Mouse (Mus musculus) urinary bladder, adult 2 months (tissue): ENCODE measurements around the gene Deaf1. TPM values are rescaled to one million over a fixed set of nuclear protein-coding genes. Genes with fewer than 3 reads are reported as not detected.
"Not testable (repeated sequence)": the region's sequence is repeated elsewhere in the genome, so short reads cannot be mapped to it uniquely, and the experiment has no call there.

Source experiments
- DNase-seq: peaks from one replicate; pipeline ENCODE4 v3.0.0; 2022; ENCODE audit warnings: low spot score
- polyA plus RNA-seq: library from polyadenylated mRNA; depleted of rRNA; stranded (reverse); fragments of >200 nt; gene quantifications from 2 replicates; pipeline ENCODE4 v1.2.3, GENCODE M21; 2012; rRNA removed

Gene Deaf1
- polyA plus RNA-seq, 1 experiment: 14.6 TPM

DNA sequence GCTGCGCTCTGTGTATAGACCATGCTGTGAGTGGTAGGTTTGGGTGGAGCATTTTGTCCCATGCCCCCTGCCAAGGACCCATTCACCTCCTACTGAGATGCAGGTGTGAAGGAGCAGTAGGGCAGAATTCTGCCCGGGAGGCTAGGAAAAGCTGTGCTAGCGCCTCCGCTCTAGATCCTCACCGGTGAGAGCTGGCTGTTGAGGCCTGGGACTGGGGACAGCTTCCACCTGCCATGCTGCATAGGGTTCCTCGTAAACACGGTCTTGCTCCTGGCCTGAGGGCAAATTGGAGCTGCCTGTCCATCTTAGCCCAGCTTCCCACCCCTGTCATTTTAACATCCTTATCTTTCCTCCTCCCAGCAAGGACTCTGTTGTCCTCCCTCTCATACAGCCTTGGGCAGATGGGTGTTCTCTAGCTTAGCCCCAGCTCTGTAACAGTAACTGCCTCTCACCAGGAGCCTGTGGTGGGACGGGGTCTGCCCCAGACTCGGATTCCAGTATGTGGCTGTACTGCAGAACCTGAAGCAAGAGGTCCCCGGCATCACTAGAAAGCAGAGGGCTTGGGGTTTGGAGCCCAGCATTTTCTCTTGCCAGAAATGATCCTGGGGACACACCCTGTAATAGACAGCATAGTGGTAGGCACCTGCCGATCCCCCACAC lies 63.3 kb downstream of the Deaf1 start:
- DNase-seq: no peak

DNA sequence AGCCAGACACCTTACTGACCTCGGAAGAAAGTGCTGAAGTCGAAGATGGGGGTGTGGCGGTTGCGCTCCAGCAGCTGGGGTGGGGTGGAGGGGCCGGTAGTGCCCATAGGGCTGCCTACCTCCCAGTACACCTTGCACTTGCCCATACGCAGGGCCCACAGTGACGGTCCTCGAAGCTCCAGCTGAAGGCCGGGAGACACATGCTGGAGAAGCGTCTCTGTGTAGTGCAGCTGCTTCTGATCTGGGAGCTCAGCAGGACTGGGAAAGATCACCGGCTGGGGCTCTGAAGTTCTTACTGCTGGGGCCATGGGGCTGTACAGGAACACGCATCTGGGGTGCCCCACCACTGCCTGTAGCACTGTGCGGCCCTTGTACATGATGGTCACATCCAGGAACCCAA lies 63.9 kb downstream of the Deaf1 start:
- no peak for DNase-seq

DNA sequence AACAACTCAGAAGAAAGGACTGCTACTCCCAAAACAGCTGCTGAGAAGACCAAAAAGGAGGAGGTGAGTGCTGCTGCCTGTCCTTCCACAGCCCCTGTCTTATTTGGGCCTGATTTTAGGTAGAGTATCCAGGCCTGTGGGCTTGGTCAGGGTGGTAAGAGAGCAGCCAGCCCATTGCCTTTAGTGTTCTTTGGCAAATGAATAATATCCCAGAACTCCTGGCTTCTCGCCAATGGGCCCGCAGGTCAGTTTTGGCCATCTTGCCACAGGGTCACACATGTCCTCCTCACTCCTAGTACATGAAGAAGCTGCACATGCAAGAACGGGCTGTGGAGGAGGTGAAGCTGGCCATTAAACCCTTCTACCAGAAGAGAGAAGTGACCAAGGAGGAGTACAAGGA lies 66.0 kb downstream of the Deaf1 start:
- DNase-seq: no peak

DNA sequence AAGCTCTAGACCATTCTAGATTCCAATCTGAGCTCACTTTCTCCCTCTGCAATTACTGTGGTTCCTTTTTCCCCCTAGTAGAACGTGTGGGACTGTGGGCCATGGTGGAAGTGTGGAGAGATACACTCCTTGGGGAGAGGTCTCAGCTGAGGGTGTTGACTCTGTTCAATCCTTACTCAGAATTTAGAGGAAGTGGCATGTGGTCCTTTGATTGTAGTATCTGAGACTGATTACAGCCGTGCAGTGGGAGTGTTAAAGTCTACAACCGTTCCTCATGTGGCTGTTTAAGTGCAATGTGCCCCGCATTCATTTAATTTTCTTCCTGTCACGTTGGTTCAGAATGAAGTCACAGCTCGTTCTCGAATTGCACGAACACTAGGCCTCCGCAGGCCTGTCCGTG lies 71.3 kb downstream of the Deaf1 start:
- DNase-seq: no peak

DNA sequence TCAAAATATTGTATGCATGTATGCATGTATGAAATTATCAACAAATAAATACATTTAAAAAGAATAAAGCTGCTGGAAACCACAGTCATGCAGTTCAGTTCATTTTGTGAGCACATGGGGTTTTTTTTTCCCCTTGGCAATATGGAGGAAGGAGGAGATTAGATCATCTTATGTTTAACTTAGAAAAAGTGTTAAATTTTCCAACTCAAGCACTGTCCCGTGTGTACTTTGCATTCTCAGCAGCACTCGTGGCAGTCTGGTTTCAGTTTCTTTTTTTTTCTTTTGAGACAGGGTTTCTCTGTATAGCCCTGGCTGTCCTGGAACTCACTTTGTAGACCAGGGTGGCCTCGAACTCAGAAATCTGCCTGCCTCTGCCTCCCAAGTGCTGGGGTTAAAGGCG lies 77.0 kb downstream of the Deaf1 start:
- DNase-seq: not testable (repeated sequence)

Other genes starting within 250 kb of the Deaf1 start
- 26.5 and 27.7 TPM in 2 replicates for gene Pkp3, start 249.5 kb downstream of the Deaf1 start, polyA plus RNA-seq
- 13.8 and 15.0 TPM in 2 replicates for gene Sigirr, start 227.1 kb downstream of the Deaf1 start, polyA plus RNA-seq
- gene Ano9, start 209.9 kb downstream of the Deaf1 start, polyA plus RNA-seq: 7.5 and 13.7 TPM in 2 replicates
- gene Ptdss2, start 205.3 kb downstream of the Deaf1 start, polyA plus RNA-seq: 25.6 and 27.7 TPM in 2 replicates
- gene Rnh1, start 154.8 kb downstream of the Deaf1 start, polyA plus RNA-seq: 126 and 135 TPM in 2 replicates
- 114 and 129 TPM in 2 replicates for gene Hras, start 133.7 kb downstream of the Deaf1 start, polyA plus RNA-seq
- 5.2 and 5.8 TPM in 2 replicates for gene Lrrc56, start 133.5 kb downstream of the Deaf1 start, polyA plus RNA-seq
- 8.4 and 11.6 TPM in 2 replicates for gene Lmntd2, start 113.6 kb downstream of the Deaf1 start, polyA plus RNA-seq
- 97.6 and 157 TPM in 2 replicates for gene Rassf7, start 111.8 kb downstream of the Deaf1 start, polyA plus RNA-seq
- gene Phrf1, start 98.9 kb downstream of the Deaf1 start, polyA plus RNA-seq: 16.4 and 30.4 TPM in 2 replicates
- 21.2 and 23.3 TPM in 2 replicates for gene Irf7, start 61.2 kb downstream of the Deaf1 start, polyA plus RNA-seq
- 0.07 TPM in 1 of 2 replicates, not detected in the other for gene Cdhr5, start 50.9 kb downstream of the Deaf1 start, polyA plus RNA-seq
- gene Sct, start 48.6 kb downstream of the Deaf1 start, polyA plus RNA-seq: 0.41 and 1.3 TPM in 2 replicates
- 0.06 and 0.21 TPM in 2 replicates for gene Drd4, start 35.7 kb downstream of the Deaf1 start, polyA plus RNA-seq
- gene Tmem80, start within 50 bp of the Deaf1 start, polyA plus RNA-seq: 34.1 and 42.5 TPM in 2 replicates
- 79.7 and 109 TPM in 2 replicates for gene Eps8l2, start 11.2 kb upstream of the Deaf1 start, polyA plus RNA-seq
- gene Taldo1, start 64.5 kb upstream of the Deaf1 start, polyA plus RNA-seq: 269 and 320 TPM in 2 replicates
- gene Gatd1, start 86.4 kb upstream of the Deaf1 start, polyA plus RNA-seq: 48.3 and 59.2 TPM in 2 replicates
- gene Cend1, start 101.8 kb upstream of the Deaf1 start, polyA plus RNA-seq: 1.3 and 3.4 TPM in 2 replicates
- gene Slc25a22, start 110.2 kb upstream of the Deaf1 start, polyA plus RNA-seq: 42.0 and 55.2 TPM in 2 replicates
- 4.7 and 4.8 TPM in 2 replicates for gene Pidd1, start 116.3 kb upstream of the Deaf1 start, polyA plus RNA-seq
- 1,171 and 1,507 TPM in 2 replicates for gene Rplp2, start 119.7 kb upstream of the Deaf1 start, polyA plus RNA-seq
- 108 and 133 TPM in 2 replicates for gene Pnpla2, start 127.5 kb upstream of the Deaf1 start, polyA plus RNA-seq
- gene Cracr2b, start 133.4 kb upstream of the Deaf1 start, polyA plus RNA-seq: 24.0 and 25.8 TPM in 2 replicates
- 280 and 288 TPM in 2 replicates for gene Cd151, start 139.7 kb upstream of the Deaf1 start, polyA plus RNA-seq
- gene Polr2l, start 147.4 kb upstream of the Deaf1 start, polyA plus RNA-seq: 41.8 and 48.1 TPM in 2 replicates
- gene Tspan4, start 147.6 kb upstream of the Deaf1 start, polyA plus RNA-seq: 161 and 196 TPM in 2 replicates
- 28.5 and 32.0 TPM in 2 replicates for gene Chid1, start 212.2 kb upstream of the Deaf1 start, polyA plus RNA-seq
- gene Ap2a2, start 234.5 kb upstream of the Deaf1 start, polyA plus RNA-seq: 19.8 and 32.9 TPM in 2 replicates